Mouse (Mus musculus) heart, postnatal 0 days (tissue): ENCODE results near the gene Dus2.

Experiments
- CTCF ChIP-seq: IDR thresholded peaks from 2 replicates; pipeline ENCODE4 v1.5.1; 2016; ENCODE audit warnings: antibody characterized with exemption, control low read depth, low read depth
- EP300 ChIP-seq: IDR thresholded peaks from 2 replicates; pipeline ENCODE4 v1.6.1; 2016; ENCODE audit warnings: antibody characterized with exemption, low read depth

GRCm38 (mm10) chr8:105949350-105949749 is 41.8 kb upstream of the Dus2 start:
- no peak for TF ChIP-seq CTCF
- TF ChIP-seq EP300 = no peak
